22 mouse cellular contexts compared by ENCODE assay signal in genomic region chr10:41576328-41576833, GRCm38 (mm10).
"Had no signal": no experiment of that assay in that cellular context is flagged by ENCODE, and none has a peak within 500 bp of the region (broad histone marks: within the 10 kb centered on the region; RNA-seq: fewer than 3 reads in every experiment).

No protein-coding gene starts in this region.

- H3K4me3 ChIP-seq: layer of hippocampus, adult 2 months; left cerebral cortex, adult 2 months; limb, embryonic 12.5 days; megakaryocyte, embryonic 14.5 days; midbrain, embryonic 10.5 days; neural tube, embryonic 12.5 days; neural tube, embryonic 15.5 days; stomach, embryonic 15.5 days had no signal

- H3K36me3 ChIP-seq: limb, embryonic 12.5 days; midbrain, embryonic 10.5 days; neural tube, embryonic 12.5 days; neural tube, embryonic 15.5 days; stomach, embryonic 15.5 days had no signal

- H3K9me3 ChIP-seq: limb, embryonic 12.5 days; megakaryocyte, embryonic 14.5 days; midbrain, embryonic 10.5 days; neural tube, embryonic 12.5 days; neural tube, embryonic 15.5 days; stomach, embryonic 15.5 days had no signal

- H3K4me2 ChIP-seq: limb, embryonic 12.5 days; liver, embryonic 11.5 days; lung, embryonic 14.5 days; neural tube, embryonic 12.5 days; neural tube, embryonic 15.5 days; stomach, embryonic 15.5 days had no signal

- H3K27ac ChIP-seq: kidney, postnatal 0 days; layer of hippocampus, adult 2 months; left cerebral cortex, adult 2 months; limb, embryonic 12.5 days; liver, embryonic 14.5 days; midbrain, embryonic 10.5 days; neural tube, embryonic 12.5 days; neural tube, embryonic 15.5 days; stomach, embryonic 15.5 days had no signal

- ATAC-seq: lung, postnatal 0 days had no signal

- H3K4me1 ChIP-seq: neural tube, embryonic 12.5 days; neural tube, embryonic 15.5 days had no signal

- H3K9ac ChIP-seq: limb, embryonic 12.5 days; liver, embryonic 14.5 days; liver, postnatal 0 days; lung, embryonic 14.5 days; neural tube, embryonic 12.5 days; neural tube, embryonic 15.5 days; stomach, embryonic 15.5 days had no signal

- DNase-seq: layer of hippocampus, adult 9-11 months; layer of hippocampus, postnatal 36 days; liver, postnatal 0 days; lung, embryonic 14.5 days; midbrain, embryonic 14.5 days; right cerebral cortex, adult 18-20 months; right cerebral cortex, postnatal 14 days; right cerebral cortex, postnatal 4 days; thymus, adult 18-20 months; thymus, postnatal 14 days had no signal

- H3K27me3 ChIP-seq: limb, embryonic 12.5 days; neural tube, embryonic 12.5 days; neural tube, embryonic 15.5 days; stomach, embryonic 15.5 days had no signal
